Mouse (Mus musculus) gastrocnemius, postnatal 10 days (tissue): ENCODE results near the gene Gm45233. TPM values are rescaled to one million over a fixed set of nuclear protein-coding genes. Genes with fewer than 3 reads are reported as not detected.
"Not testable (repeated sequence)": the region's sequence is repeated elsewhere in the genome, so short reads cannot be mapped to it uniquely, and the experiment has no call there.

Source experiments
- DNase-seq: peaks from one replicate; pipeline ENCODE4 v3.0.0; 2021; ENCODE audit warnings: mixed read lengths
- long read RNA-seq, 2 experiments: library from polyadenylated mRNA; stranded (forward); transcript quantifications; one replicate each; pipeline ENCODE4 v2.0.0; 2021
- total RNA-seq, 2 experiments: library from RNA; stranded (reverse); gene quantifications; 2 replicates each; pipeline ENCODE4 v1.2.3; 2021

The Gm45233 gene
- 1 to 10 TPM in 1 of 2 experiments, under 1 TPM in 1; 0.66 to 1.2 TPM for total RNA-seq
- long read RNA-seq, experiment 1, partial matches to known transcripts: 0 of 2 reads
- long read RNA-seq, experiment 1, other reads (novel, unspliced or antisense): 2 of 2 reads
- long read RNA-seq, experiment 2, partial matches to known transcripts: 0 of 4 reads
- long read RNA-seq, experiment 2, other reads (novel, unspliced or antisense): 4 of 4 reads

GRCm38 (mm10) chr7:43443917-43444293, at the start of gene Gm45233, which contains the start of gene Etfb:
Gene Gm45233 (plus strand): TSS chr7:43444128.
Gene Etfb (plus strand): TSS chr7:43444083.
- DNase-seq: peak; percentile 90

- no peak for DNase-seq
Observed at GRCm38 (mm10) chr7:43399501-43399900, 44.4 kb upstream of the Gm45233 start.

GRCm38 (mm10) chr7:43402718-43403117, 41.2 kb upstream of the Gm45233 start:
- DNase-seq: no peak

GRCm38 (mm10) chr7:43407573-43407972, 36.4 kb upstream of the Gm45233 start:
- no peak for DNase-seq

- no peak for DNase-seq
Observed at GRCm38 (mm10) chr7:43408131-43408553, 35.8 kb upstream of the Gm45233 start, which contains the start of gene Siglecg. Gene Siglecg (plus strand): TSS chr7:43408204.

- no peak for DNase-seq
Observed at GRCm38 (mm10) chr7:43409084-43409483, 34.8 kb upstream of the Gm45233 start.

GRCm38 (mm10) chr7:43411724-43412123, 32.2 kb upstream of the Gm45233 start:
- not testable (repeated sequence) for DNase-seq

GRCm38 (mm10) chr7:43417298-43417697, 26.6 kb upstream of the Gm45233 start:
- no peak for DNase-seq

GRCm38 (mm10) chr7:43422995-43423617, 20.8 kb upstream of the Gm45233 start:
- peak; percentile 89 for DNase-seq

- DNase-seq: no peak
Observed at GRCm38 (mm10) chr7:43423991-43424625, 19.8 kb upstream of the Gm45233 start.

GRCm38 (mm10) chr7:43427406-43427805, 16.5 kb upstream of the Gm45233 start, which contains the start of gene Lim2:
Gene Lim2 (plus strand): TSS chr7:43427670.
- no peak for DNase-seq

- no peak for DNase-seq
Observed at GRCm38 (mm10) chr7:43429500-43429899, 14.4 kb upstream of the Gm45233 start.

GRCm38 (mm10) chr7:43432891-43433290, 11.0 kb upstream of the Gm45233 start:
- DNase-seq: no peak

- DNase-seq: no peak
Observed at GRCm38 (mm10) chr7:43434676-43435075, 9.3 kb upstream of the Gm45233 start.

GRCm38 (mm10) chr7:43436341-43437255, 7.3 kb upstream of the Gm45233 start, which contains the start of gene Nkg7:
Gene Nkg7 (plus strand): TSS chr7:43437073.
- no peak for DNase-seq

GRCm38 (mm10) chr7:43438611-43439010, 5.3 kb upstream of the Gm45233 start:
- DNase-seq: no peak

- no peak for DNase-seq
Observed at GRCm38 (mm10) chr7:43440482-43440881, 3.4 kb upstream of the Gm45233 start, which contains the start of gene Cldnd2. Gene Cldnd2 (plus strand): TSS chr7:43440782.

- DNase-seq: no peak
Observed at GRCm38 (mm10) chr7:43441071-43441470, 2.9 kb upstream of the Gm45233 start.

- no peak for DNase-seq
Observed at GRCm38 (mm10) chr7:43442684-43443083, 1.2 kb upstream of the Gm45233 start.

- DNase-seq: peak; percentile 67
Observed at GRCm38 (mm10) chr7:43443126-43443916, 607 bp upstream of the Gm45233 start.

GRCm38 (mm10) chr7:43447801-43448200, 3.9 kb downstream of the Gm45233 start:
- no peak for DNase-seq
